Mouse (Mus musculus): Measurements from ENCODE around the gene Ghrh.

Gene Ghrh

GRCm38 (mm10) chr2:157349121-157349778 is 1.9 kb upstream of the Ghrh start:
- no peak for DNase-seq (ENCODE audit: low spot score)

DNA sequence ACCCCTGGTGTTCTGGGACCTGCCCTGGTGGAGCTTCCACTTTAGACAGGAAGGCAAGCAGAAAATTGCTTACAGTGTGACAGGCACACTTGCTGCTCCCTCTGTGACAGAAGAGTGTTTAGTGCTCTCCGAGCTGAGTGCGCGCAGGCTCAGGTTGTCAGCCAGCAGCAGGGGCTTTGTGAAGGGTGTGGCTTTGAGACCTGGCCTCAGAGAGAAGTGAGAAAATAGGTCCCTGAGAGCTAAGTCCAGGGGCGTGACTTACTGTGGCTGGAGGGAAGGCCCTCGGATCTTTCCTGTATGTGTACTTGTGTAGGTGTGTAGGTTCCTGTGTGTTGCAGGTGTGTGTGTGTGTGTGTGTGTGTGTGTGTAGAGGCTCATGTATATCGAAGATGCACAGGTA is 4.0 kb downstream of the Ghrh start:
- DNase-seq (ENCODE audit: low spot score), result no peak

- DNase-seq (ENCODE audit: low spot score), result no peak
Measured at GRCm38 (mm10) chr2:157342328-157342926, 4.9 kb downstream of the Ghrh start.

DNA sequence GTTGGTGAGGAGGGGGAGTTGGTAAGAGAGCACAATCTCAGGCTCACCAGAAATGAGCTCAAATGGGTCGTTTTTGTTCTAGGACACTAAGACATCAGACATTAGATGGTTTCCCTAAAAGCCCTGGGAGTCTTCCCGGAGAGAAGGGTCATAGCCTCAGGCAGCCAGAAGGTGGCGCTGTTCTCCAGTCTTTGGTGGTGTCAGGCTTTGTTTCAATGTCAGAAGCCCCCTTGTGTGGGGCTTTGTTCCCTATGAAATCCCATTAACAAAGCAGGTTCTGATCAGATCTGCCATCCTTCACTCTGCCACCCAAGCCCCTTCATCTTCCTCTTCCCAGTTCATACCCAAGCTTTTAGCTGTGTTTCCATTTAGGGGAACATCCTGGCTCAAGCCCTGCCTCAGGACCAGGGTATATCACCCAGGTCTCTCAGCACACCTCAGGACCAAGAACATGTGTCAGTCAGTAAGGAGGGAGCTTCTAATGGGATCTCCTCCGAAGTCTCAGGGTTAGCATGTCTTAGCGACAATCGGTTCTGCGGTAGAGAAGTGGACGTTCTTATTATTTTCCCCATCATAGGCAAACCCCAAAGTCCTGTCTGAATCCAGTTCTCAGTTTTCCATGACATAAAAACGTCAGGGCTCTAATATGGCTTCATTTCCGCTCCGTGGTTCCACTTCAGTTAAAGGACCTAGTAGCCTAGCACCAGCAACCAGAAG is 5.6 kb downstream of the Ghrh start:
- DNase-seq (ENCODE audit: low spot score), result peak; percentile 78

DNA sequence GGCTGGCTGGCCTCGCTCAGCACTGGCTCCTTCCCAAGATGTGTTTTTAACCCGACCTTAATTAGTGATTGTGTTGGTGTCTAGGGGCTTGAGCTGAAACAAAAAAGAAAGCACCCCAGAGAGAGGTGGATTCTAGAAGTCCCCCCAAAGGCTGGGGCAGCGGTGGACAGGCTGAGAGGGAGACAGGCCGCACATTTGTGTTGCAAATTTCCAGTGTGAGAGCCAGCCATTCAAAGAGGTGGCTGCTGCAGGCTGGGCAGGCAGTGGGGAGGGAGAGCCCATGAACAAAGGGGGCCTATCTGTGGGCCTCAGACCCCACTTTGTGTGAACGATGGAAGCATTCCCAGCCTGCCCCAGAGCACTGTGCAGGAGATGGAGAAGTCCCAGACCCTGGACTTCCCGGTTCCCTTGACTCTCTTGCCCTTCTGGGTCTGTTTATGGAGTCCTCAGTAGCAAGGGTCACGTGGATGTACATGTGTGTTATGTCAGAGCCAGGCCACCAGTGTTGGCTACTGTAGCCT is 7.0 kb downstream of the Ghrh start:
- no peak for DNase-seq (ENCODE audit: low spot score)

- DNase-seq (ENCODE audit: low spot score), result no peak
Measured at GRCm38 (mm10) chr2:157339532-157339931, 7.8 kb downstream of the Ghrh start.

- peak; percentile 77 for DNase-seq (ENCODE audit: low spot score)
Measured at GRCm38 (mm10) chr2:157338663-157339062, 8.6 kb downstream of the Ghrh start.

DNA sequence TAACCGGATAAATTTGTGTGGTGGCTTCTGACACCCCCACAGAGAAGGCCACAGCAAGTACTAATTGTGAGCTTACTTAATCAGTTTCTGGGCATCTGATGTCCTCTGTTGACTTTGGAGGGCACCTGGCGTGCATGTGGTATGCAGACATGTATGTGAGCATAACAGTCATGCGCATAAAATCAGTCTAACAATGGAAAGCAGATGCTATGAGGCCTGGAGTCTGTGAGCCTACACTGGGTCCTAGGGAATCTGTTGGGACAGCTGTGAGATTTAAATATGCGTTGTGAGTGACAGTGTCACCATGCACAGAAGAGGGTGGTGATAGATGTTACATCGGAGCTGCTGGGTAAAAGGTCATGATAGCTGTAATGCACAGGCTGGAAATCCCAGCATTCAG is 15.2 kb downstream of the Ghrh start:
- DNase-seq (ENCODE audit: low spot score), result no peak

DNA sequence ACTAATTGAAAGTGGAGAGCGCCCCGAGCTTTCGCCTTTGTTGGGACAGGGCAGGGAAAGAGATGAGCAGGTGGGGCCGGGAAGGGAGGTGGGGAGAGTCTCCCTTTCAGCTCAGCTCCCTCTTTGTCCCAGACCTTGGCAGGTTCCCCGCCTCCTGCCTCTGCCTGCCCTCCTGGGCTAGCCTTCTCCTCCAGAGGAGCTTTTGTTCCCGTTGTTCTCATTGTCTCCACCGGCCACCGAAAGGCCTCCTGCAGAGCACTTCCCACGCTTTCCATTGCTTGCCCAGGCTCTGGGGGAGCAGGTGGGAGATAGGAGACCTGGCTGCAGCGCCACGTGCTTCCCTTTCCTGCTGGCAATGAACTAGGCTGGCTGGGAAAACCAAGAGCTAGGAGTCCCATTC is 18.7 kb downstream of the Ghrh start:
- DNase-seq (ENCODE audit: low spot score), result no peak

GRCm38 (mm10) chr2:157328106-157328505 is 19.2 kb downstream of the Ghrh start:
- DNase-seq (ENCODE audit: low spot score), result no peak

DNA sequence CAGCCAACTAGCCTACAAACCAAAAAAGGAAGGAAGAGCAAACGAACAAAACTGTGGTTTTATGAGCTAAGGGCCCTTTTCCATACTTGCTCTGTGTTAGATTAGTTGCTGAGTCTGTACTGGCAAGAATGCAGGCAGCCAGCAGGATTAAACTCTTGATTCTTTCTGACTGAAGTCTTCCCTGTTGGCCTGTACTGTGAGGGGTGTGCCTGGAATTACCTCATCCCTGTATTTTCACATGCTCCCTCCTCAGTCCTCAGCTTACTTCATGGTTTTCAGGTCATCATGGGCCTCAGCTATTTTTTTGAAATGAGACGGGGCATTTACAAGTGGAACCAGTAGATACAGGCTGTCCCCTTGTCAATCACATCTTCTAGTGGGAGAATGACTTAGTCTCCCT is 22.1 kb downstream of the Ghrh start:
- DNase-seq (ENCODE audit: low spot score), result no peak

DNA sequence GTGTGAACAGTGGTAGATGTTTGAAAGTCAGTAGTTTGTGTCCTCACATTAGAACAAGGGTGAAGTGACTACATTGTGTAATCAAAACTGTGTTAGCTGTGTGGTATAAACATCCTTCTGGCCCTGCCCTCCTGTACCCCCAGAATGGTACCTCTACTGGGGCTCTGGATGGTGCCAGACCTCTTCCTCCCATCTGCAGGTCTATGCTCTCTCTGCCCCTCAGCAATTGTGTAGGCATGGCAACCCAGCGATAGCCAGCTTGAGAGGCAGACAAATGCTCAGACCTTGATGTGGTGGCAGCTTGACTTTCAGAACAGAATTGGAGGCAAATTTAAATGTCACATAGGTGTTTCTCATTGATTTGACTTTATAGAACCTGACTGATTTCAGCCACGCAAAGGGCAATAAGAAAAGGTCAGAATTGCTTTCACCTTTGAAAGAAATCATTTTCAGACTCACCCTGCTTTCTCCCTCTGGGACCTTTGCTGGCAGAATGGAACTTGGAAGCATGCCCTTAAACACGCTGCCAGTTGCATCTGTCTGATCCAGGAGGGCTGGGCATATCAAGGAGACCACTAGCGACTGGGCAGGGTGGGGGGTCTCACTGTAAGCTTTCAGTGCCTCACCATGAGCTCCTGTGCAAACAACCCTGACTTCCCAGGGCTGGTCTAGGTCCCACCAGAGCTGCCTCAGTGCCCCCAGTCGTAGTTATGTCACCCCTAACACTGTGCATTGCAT is 25.1 kb downstream of the Ghrh start:
- no peak for DNase-seq (ENCODE audit: low spot score)

GRCm38 (mm10) chr2:157320886-157321285 is 26.4 kb downstream of the Ghrh start:
- DNase-seq (ENCODE audit: low spot score), result no peak

- DNase-seq (ENCODE audit: low spot score), result no peak
Measured at GRCm38 (mm10) chr2:157320135-157320534, 27.2 kb downstream of the Ghrh start.

GRCm38 (mm10) chr2:157317220-157317619 is 30.1 kb downstream of the Ghrh start:
- no peak for DNase-seq (ENCODE audit: low spot score)

DNA sequence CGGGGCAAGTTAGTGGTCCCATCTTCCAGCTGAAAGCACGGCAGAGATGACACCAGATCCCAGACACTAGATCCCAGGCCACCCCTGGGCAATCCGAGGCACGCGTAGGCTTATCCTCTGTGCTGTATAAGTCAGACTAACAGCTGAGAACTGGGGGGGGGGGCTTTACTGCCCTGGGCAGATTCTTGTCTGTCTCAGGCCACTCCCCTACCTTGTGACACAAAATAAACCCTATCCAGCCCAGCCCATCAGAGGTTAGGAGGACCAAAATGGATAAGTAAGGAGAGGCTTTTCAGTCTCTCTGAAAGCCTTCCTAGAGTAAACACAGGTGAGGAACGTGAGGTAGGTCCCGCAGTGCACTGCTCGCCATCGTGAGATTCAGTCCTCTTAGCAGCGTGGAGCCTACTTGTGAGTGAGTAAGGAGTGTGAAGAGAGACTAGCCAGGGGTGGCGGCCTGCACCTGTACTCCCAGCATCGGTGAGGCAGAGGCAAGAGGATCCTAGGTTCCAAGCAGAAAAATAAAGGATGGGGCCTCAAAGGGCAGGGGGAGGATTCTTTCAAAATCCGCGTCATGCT is 30.9 kb downstream of the Ghrh start:
- DNase-seq (ENCODE audit: low spot score), result no peak

GRCm38 (mm10) chr2:157315486-157315885 is 31.8 kb downstream of the Ghrh start:
- DNase-seq (ENCODE audit: low spot score), result no peak

DNA sequence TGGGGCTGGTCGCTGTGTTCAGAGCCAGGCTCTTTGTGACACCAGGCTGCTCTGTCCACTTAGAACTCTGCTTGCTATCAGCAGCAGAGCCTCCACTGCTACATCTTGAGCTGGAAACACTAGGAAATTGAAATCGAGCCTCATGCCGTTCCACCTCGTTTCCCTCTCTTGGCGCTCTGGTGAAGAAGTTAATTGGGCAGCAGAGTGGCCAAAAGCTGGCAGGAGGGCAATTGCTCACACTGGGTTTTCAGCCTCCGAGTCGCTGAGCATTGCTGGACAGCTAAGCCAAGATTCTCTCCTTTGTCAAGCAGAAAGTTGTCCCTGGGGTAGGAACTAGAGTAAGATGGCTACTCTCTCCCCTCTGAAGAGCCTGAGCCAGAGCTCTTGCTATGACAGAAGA is 33.0 kb downstream of the Ghrh start:
- no peak for DNase-seq (ENCODE audit: low spot score)

GRCm38 (mm10) chr2:157313718-157314117 is 33.6 kb downstream of the Ghrh start:
- DNase-seq (ENCODE audit: low spot score), result no peak

GRCm38 (mm10) chr2:157310963-157311637 is 36.2 kb downstream of the Ghrh start:
- no peak for DNase-seq (ENCODE audit: low spot score)

- DNase-seq (ENCODE audit: low spot score), result no peak
Measured at GRCm38 (mm10) chr2:157309611-157310010, 37.7 kb downstream of the Ghrh start.
